Mouse (Mus musculus): ENCODE results near the gene Tppp3. TPM values are rescaled to one million over a fixed set of nuclear protein-coding genes. Genes with fewer than 3 reads are reported as not detected.

Gene Tppp3
- total and polyA plus RNA-seq, 3 experiments: 0.25 to 0.39 TPM; not detected in 1

GRCm38 (mm10) chr8:105448188-105448587 is 23.1 kb downstream of the Tppp3 start:
- H3K4me2 ChIP-seq (ENCODE audit: insufficient read depth, low read depth, poor library complexity, severe bottlenecking): no peak overlapping the region
- no peaks in the 10 kb centered on the region for H3K36me3 ChIP-seq (replicated peaks in 1 of 2; ENCODE audit: control insufficient read depth in 1 of 2, insufficient read depth in 1 of 2, low read length in 1 of 2)
- in situ Hi-C loops (cut with MboI; ENCODE audit: low pct_ligation_motif_present, low pct_unique_long_range_greater_than_20kb, low sequenced_read_pairs): no loop called here
- H3K9ac ChIP-seq (ENCODE audit: insufficient read depth, low read depth): no peak overlapping the region
- H3K27me3 ChIP-seq (replicated peaks): peaks cover 18% of the 10 kb centered on the region
- DNase-seq (ENCODE audit: extremely low read depth): no peak
- H3K79me2 ChIP-seq (replicated peaks; ENCODE audit: control insufficient read depth, extremely low read depth, insufficient read depth, poor library complexity, severe bottlenecking): no peaks in the 10 kb centered on the region
- no peak overlapping the region for H3K27ac ChIP-seq (ENCODE audit: insufficient read depth, low read depth)
- peaks cover 2 to 16% of the 10 kb centered on the region in 2 experiments; a peak in 3 of 4 replicates for H3K4me1 ChIP-seq (ENCODE audit: control insufficient read depth in 1 of 2, insufficient read depth in 2 of 2)
- H3K4me3 ChIP-seq (replicated peaks in 1 of 3; ENCODE audit: low read depth in 2 of 3, low read length in 2 of 3, poor library complexity in 1 of 3): no peak overlapping the region
- dilution Hi-C loops (cut with MboI; ENCODE audit: extremely low pct_ligation_motif_present, extremely low pct_unique_long_range_greater_than_20kb, low sequenced_read_pairs): no loop called here
- TF ChIP-seq USF2 (conservative IDR thresholded peaks at IDR 0.05; ENCODE audit: low read depth, low read length): no peak
- no peak for TF ChIP-seq IRF4 (IDR thresholded peaks at IDR 0.05; ENCODE audit: low read depth, low read length)
- TF ChIP-seq TBP (conservative IDR thresholded peaks at IDR 0.05; ENCODE audit: low read depth, low read length): no peak
- no peak for TF ChIP-seq GABPA (IDR thresholded peaks at IDR 0.05; ENCODE audit: insufficient replicate concordance, low read depth, low read length)
- TF ChIP-seq MXI1 (IDR thresholded peaks at IDR 0.05; ENCODE audit: low read depth, low read length): no peak
- TF ChIP-seq RCOR1 (conservative IDR thresholded peaks at IDR 0.05; ENCODE audit: low read depth, low read length): no peak
- no peak for TF ChIP-seq MAZ (IDR thresholded peaks at IDR 0.05; ENCODE audit: low read depth, low read length)
- no peak for TF ChIP-seq SIN3A (IDR thresholded peaks at IDR 0.05; ENCODE audit: low read length)
- H3K9me3 ChIP-seq (replicated peaks; ENCODE audit: low read length): no peaks in the 10 kb centered on the region

GRCm38 (mm10) chr8:105446127-105446552 is 25.2 kb downstream of the Tppp3 start:
- Histone ChIP-seq H3K4me3 (replicated peaks in 1 of 3; ENCODE audit: low read depth in 2 of 3, low read length in 2 of 3, poor library complexity in 1 of 3) (peak overlapping the region; percentile 7 to 26 (median 22)), H3K9ac (ENCODE audit: insufficient read depth, low read depth) (peak overlapping the region; percentile 56; the same call in 1 of the 2 replicates), H3K9me3 (replicated peaks; ENCODE audit: low read length) (no peaks in the 10 kb centered on the region), H3K27me3 (replicated peaks) (peaks cover 31% of the 10 kb centered on the region), H3K36me3 (replicated peaks in 1 of 2; ENCODE audit: control insufficient read depth in 1 of 2, insufficient read depth in 1 of 2, low read length in 1 of 2) (no peaks in the 10 kb centered on the region), H3K4me2 (ENCODE audit: insufficient read depth, low read depth, poor library complexity, severe bottlenecking) (peak overlapping the region; percentile 89), H3K79me2 (replicated peaks; ENCODE audit: control insufficient read depth, extremely low read depth, insufficient read depth, poor library complexity, severe bottlenecking) (no peaks in the 10 kb centered on the region), H3K27ac (ENCODE audit: insufficient read depth, low read depth) (no peak overlapping the region), H3K4me1 (ENCODE audit: control insufficient read depth in 1 of 2, insufficient read depth in 2 of 2) (peaks cover 2 to 13% of the 10 kb centered on the region in 2 experiments; a peak in 3 of 4 replicates)
- dilution Hi-C loops (cut with MboI; ENCODE audit: extremely low pct_ligation_motif_present, extremely low pct_unique_long_range_greater_than_20kb, low sequenced_read_pairs) (no loop called here), in situ Hi-C loops (cut with MboI; ENCODE audit: low pct_ligation_motif_present, low pct_unique_long_range_greater_than_20kb, low sequenced_read_pairs) (no loop called here)
- peak; percentile 53 for DNase-seq (ENCODE audit: extremely low read depth)
- TF ChIP-seq CHD2 (IDR thresholded peaks at IDR 0.05; ENCODE audit: low read length) (no peak), POLR2A (IDR thresholded peaks at IDR 0.05; ENCODE audit: low read depth, low read length) (no peak), IRF4 (IDR thresholded peaks at IDR 0.05; ENCODE audit: low read depth, low read length) (peak; percentile 30; the same call in 1 of the 2 replicates), HCFC1 (IDR thresholded peaks at IDR 0.05; ENCODE audit: low read depth, low read length) (peak; percentile 55; the same call in 1 of the 2 replicates), JUN (IDR thresholded peaks at IDR 0.05; ENCODE audit: insufficient read depth, low read depth, low read length) (no peak), USF1 (IDR thresholded peaks at IDR 0.05; ENCODE audit: low read depth, low read length) (peak; percentile 85), USF2 (conservative IDR thresholded peaks at IDR 0.05; ENCODE audit: low read depth, low read length) (peak; percentile 70), GABPA (IDR thresholded peaks at IDR 0.05; ENCODE audit: insufficient replicate concordance, low read depth, low read length) (no peak), ZKSCAN1 (IDR thresholded peaks at IDR 0.05; ENCODE audit: borderline replicate concordance, low read depth, low read length) (no peak), BHLHE40 (IDR thresholded peaks at IDR 0.05; ENCODE audit: low read depth, low read length) (peak; percentile 34; the same call in 1 of the 2 replicates), ELF1 (IDR thresholded peaks at IDR 0.05; ENCODE audit: low read depth, low read length) (peak; percentile 60), EP300 (IDR thresholded peaks at IDR 0.05; ENCODE audit: low read length) (peak; percentile 34; the same call in 1 of the 2 replicates)
